Mouse (Mus musculus): ENCODE measurements at regions not wholly inside any gene's neighbourhood (a gene's known extent, or its start where the extent isn't known, plus 50 kb on each side); places are given as distances from the start of the nearest gene placed in this dataset.

DNA sequence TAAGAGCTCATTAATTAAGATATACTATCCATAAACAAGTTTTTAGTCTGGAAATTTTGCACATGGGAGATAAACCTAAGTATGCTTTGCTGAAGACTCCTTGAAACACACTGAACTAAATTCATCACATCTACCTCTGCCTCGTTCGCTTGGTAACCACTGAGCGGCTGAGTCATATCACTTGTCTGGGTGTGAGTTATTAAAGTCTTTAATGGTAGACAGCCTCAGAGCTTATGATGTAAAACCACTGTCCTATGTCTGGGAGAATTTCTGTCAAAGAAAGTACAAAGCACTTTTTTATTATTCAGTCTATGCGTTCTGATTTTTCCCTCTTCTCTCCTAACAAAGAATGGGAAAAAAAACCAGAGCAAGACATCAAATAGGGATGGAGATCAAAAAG lies 207.3 kb downstream of the Arl4a start:
- TF ChIP-seq CTCF (IDR thresholded peaks at IDR 0.05; ENCODE audit: low read depth) (no peak), EP300 (IDR thresholded peaks at IDR 0.05; ENCODE audit: low read depth) (no peak)
